Mouse (Mus musculus) cerebellum, adult 2 months (tissue): Measurements from ENCODE around the gene Prss57.

Experiments
- CTCF ChIP-seq: fragments of 200-500 bp; IDR thresholded peaks from 2 replicates; pipeline ENCODE4 v1.5.1; 2011; ENCODE audit warnings: low read depth, mild to moderate bottlenecking, control low read depth, low read length, moderate library complexity, borderline replicate concordance; ENCODE audit not compliant: insufficient read depth
- POLR2A ChIP-seq: fragments of 200-500 bp; IDR thresholded peaks from 2 replicates; pipeline ENCODE4 v1.6.1; 2011; ENCODE audit warnings: low read length, control low read depth, borderline replicate concordance; ENCODE audit not compliant: insufficient read depth

DNA sequence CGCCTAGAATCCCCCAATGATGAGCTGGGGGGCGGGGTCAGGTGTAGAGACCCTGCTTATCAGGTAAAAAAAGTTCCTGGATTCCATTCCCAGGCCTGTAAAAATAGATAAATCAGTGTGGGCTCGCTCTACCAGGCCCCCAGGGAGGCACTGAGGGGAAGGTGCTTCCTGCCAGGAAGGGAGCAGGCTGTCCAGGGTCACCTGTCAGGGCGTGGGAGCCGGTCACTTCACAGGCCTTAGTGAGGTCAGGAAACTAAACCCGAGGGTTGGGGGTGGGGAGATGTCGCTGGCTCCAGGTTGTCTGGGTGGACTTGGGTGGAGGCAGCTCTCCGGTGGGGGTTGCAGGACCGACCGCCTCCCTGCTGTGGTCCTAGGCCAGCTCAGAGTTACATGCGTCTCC lies 14.9 kb upstream of the Prss57 start:
- no peak for TF ChIP-seq CTCF
- no peak for TF ChIP-seq POLR2A
